Mouse (Mus musculus) neural tube, embryonic 13.5 days (tissue): ENCODE data around the gene Fgfr1op. TPM values are rescaled to one million over a fixed set of nuclear protein-coding genes. Genes with fewer than 3 reads are reported as not detected.

Experiments
- ATAC-seq: fragments of 200-750 bp; cut with Nextera tagmentation; 2 replicates; pipeline ENCODE4 v1.8.0; 2017; ENCODE audit warnings: low read depth, mild to moderate bottlenecking, moderate TSS enrichment, moderate library complexity
- H3K27ac ChIP-seq: fragments of 300-500 bp; sonication (generic); replicated peaks from 2 replicates; pipeline ENCODE4 v1.5.1; 2015; ENCODE audit warnings: moderate library complexity, mild to moderate bottlenecking, inconsistent platforms
- H3K27me3 ChIP-seq: fragments of 300-500 bp; sonication (generic); 2 replicates; pipeline ENCODE4 v1.6.1; 2015; ENCODE audit warnings: mild to moderate bottlenecking, inconsistent platforms
- H3K36me3 ChIP-seq: fragments of 300-500 bp; sonication (generic); 2 replicates; pipeline ENCODE4 v1.6.1; 2015; ENCODE audit warnings: mild to moderate bottlenecking, inconsistent platforms
- H3K4me1 ChIP-seq: fragments of 300-500 bp; sonication (generic); replicated peaks from 2 replicates; pipeline ENCODE4 v1.6.1; 2015; ENCODE audit warnings: inconsistent platforms
- H3K4me2 ChIP-seq: fragments of 300-500 bp; sonication (generic); 2 replicates; pipeline ENCODE4 v1.6.1; 2015; ENCODE audit warnings: inconsistent platforms, mild to moderate bottlenecking, moderate library complexity
- H3K4me3 ChIP-seq: fragments of 300-500 bp; sonication (generic); 2 replicates; pipeline ENCODE4 v1.5.1; 2015; ENCODE audit warnings: mild to moderate bottlenecking, inconsistent platforms
- H3K9ac ChIP-seq: fragments of 300-500 bp; sonication (generic); 2 replicates; pipeline ENCODE4 v1.6.1; 2015; ENCODE audit warnings: moderate library complexity, mild to moderate bottlenecking, inconsistent platforms
- H3K9me3 ChIP-seq: fragments of 300-500 bp; sonication (generic); 2 replicates; pipeline ENCODE4 v1.6.1; 2016; ENCODE audit warnings: inconsistent platforms
- WGBS: fragments of 180-500 bp; shearing (Covaris S2); methylation state at CpG from one replicate; pipeline ENCODE4 v1.1.7; 2015; 5-methylcytosine and 5-hydroxymethylcytosine counted together
- polyA plus RNA-seq: library from polyadenylated mRNA; unstranded; fragments of >200 nt; fragmentation: Nextera tagmentation; extraction: Ambion mirVana; gene quantifications from 2 replicates; pipeline ENCODE4 v1.2.1, GENCODE M21; 2015

Fgfr1op gene
- polyA plus RNA-seq, 1 experiment from 2014 or later, result 28.4 TPM

DNA sequence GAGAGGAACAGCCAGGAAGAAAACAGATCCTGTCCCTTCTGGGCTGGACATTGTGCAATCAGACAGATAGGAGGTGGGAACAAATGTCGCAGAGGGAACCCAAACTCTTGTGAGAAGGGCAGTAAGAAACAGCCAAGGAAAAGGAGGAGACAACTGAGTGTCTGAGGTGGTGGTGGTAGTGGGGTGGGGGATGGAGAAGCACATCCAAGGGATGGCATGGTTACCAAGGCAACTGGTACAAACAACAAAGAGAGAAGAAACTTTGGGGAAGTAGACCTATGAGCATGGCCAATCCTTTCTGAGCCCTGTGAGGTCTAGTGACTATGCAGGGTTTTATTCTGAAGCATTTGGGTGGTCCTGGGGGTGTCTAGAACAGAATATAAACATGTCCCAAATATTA is 49.1 kb downstream of the Fgfr1op start:
- Histone ChIP-seq H3K4me1 (no peaks in the 10 kb centered on the region), H3K4me3 (no peak overlapping the region), H3K9me3 (no peaks in the 10 kb centered on the region), H3K27ac (no peak overlapping the region), H3K4me2 (no peak overlapping the region), H3K27me3 (no peaks in the 10 kb centered on the region), H3K9ac (no peak overlapping the region), H3K36me3 (no peaks in the 10 kb centered on the region)
- WGBS, result 86% methylated on average over 1 of the region's 1 CpGs
- ATAC-seq, result no peak

DNA sequence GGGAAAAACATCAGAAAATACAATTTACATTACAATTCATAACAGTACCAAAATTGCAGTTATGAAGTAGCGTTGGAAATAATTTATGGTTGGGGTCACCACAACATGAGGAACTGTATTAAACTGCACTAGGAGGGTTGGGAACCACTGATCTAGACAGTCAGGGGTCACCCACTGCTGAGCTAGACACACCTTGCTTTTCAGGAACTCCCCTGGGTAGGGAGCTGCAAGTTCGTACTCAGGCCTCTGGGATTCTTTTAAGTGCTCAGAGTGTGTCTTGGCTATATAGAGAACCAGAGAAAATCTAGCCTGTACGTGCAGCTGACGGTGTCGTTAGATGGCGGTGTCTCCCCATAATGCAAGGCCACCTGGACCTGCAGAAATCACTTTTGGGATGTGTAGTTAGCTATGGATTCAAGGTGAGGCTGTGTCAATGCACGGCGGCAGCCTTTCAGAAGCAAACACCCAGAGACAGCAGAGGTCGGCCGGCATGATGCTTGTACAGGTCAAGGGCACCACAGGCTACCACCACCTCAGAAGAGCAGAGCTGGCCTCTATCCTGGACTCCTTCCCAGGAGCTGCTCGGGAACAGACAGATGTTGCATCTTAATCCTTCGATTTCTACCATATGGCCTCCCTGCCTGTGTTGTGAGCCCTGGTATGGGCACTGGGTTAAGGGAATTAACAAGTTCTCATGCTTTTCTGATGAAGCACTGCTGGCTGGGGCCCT is 49.9 kb downstream of the Fgfr1op start:
- WGBS, result 92% methylated on average over 12 of the region's 12 CpGs
- Histone ChIP-seq H3K27ac (no peak overlapping the region), H3K9me3 (no peaks in the 10 kb centered on the region), H3K4me3 (no peak overlapping the region), H3K4me2 (no peak overlapping the region), H3K9ac (no peak overlapping the region), H3K27me3 (no peaks in the 10 kb centered on the region), H3K4me1 (no peaks in the 10 kb centered on the region), H3K36me3 (no peaks in the 10 kb centered on the region)
- no peak for ATAC-seq

DNA sequence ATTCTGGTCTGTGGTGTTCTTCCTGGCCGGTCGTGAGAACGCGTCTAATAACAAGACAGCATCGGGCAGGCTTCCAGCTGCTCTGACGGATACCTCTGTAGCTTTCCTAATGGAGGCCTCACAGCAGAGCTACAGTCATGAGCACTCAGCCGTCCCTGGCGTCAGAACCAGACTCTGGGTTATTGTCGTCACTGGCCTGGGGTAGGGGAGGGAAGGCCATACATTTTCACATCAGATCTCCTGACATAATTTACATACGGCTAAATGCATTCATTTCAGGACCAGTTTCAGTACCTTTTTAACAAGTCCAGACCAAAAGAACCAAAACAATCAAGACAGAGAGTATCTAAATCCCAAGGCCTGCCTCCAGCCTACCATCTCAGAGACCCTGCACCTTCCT is 57.9 kb downstream of the Fgfr1op start:
- H3K27me3 ChIP-seq, result no peaks in the 10 kb centered on the region
- no peaks in the 10 kb centered on the region for H3K36me3 ChIP-seq
- no peak overlapping the region for H3K27ac ChIP-seq
- no peak for ATAC-seq
- no peaks in the 10 kb centered on the region for H3K4me1 ChIP-seq
- WGBS, result 89% methylated on average over 10 of the region's 10 CpGs
- H3K4me2 ChIP-seq, result no peak overlapping the region
- H3K4me3 ChIP-seq, result no peak overlapping the region
- H3K9me3 ChIP-seq, result no peaks in the 10 kb centered on the region
- no peak overlapping the region for H3K9ac ChIP-seq

DNA sequence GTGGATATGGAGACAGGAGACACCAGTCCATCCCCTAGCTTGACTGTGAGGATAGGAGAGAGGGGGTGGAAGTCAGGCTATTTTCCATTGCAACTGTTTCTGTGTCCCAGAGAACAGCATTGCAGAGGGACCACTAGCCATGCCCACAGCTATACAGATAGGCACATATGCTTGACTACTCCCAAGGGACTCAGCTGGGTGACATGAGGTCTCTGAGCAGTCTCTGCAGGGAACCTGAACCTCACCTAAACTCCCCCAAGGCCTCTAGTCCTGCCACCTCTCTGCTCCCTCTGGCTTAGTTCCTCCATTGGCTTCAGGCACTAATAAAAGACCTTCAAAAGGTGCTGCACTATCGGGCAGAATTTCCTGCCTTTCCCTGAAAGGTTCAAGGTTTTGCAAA is 58.8 kb downstream of the Fgfr1op start:
- H3K9ac ChIP-seq, result no peak overlapping the region
- no peaks in the 10 kb centered on the region for H3K27me3 ChIP-seq
- H3K4me2 ChIP-seq, result no peak overlapping the region
- H3K4me3 ChIP-seq, result no peak overlapping the region
- 78% methylated on average over 1 of the region's 1 CpGs for WGBS
- ATAC-seq, result no peak
- no peaks in the 10 kb centered on the region for H3K4me1 ChIP-seq
- H3K36me3 ChIP-seq, result no peaks in the 10 kb centered on the region
- no peaks in the 10 kb centered on the region for H3K9me3 ChIP-seq
- H3K27ac ChIP-seq, result no peak overlapping the region

DNA sequence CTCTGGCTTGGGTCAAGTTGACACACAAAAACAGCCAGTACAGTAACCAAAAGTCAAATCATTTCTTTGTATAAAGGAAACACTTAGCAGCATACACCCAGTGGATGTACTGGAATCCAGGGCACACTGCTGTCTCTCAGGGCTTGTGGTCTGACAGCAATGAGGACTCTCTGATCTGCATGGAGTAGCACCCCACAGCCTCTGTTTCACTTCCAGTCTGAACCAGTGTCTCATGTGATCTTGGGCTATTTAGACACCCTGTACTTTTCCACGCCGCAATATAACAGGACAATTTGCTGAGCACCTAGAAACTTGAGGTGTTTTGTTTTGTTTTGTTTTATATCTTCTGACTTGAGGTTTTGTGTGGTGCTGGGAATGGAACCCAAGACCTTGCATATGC is 59.9 kb downstream of the Fgfr1op start:
- 93% methylated on average over 2 of the region's 2 CpGs for WGBS
- no peaks in the 10 kb centered on the region for H3K36me3 ChIP-seq
- no peaks in the 10 kb centered on the region for H3K9me3 ChIP-seq
- H3K27ac ChIP-seq, result no peak overlapping the region
- H3K4me2 ChIP-seq, result no peak overlapping the region
- no peak overlapping the region for H3K4me3 ChIP-seq
- H3K4me1 ChIP-seq, result no peaks in the 10 kb centered on the region
- no peaks in the 10 kb centered on the region for H3K27me3 ChIP-seq
- H3K9ac ChIP-seq, result no peak overlapping the region
- ATAC-seq, result no peak

DNA sequence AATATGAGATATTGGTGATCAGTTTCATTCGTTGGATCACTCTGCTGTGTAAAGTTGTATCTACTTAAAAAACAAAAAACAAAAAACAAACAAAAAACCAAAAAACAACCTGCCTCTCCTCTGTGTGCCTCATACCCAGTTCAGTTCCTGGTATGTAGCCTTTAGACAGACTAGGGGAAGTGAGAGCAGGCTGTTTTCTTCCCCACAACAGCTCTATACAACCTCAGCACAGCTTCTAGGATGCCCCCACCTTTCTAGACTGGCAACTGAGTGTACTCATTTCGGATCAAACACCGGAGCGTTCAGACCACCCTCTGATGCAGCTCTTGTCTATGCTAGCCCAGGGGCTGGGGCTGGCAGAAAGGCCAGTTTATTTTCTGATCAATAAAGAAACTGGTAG is 60.4 kb downstream of the Fgfr1op start:
- H3K9ac ChIP-seq, result no peak overlapping the region
- H3K4me1 ChIP-seq, result no peaks in the 10 kb centered on the region
- H3K27ac ChIP-seq, result no peak overlapping the region
- no peaks in the 10 kb centered on the region for H3K36me3 ChIP-seq
- no peaks in the 10 kb centered on the region for H3K9me3 ChIP-seq
- ATAC-seq, result no peak
- no peak overlapping the region for H3K4me3 ChIP-seq
- no peaks in the 10 kb centered on the region for H3K27me3 ChIP-seq
- 84% methylated on average over 4 of the region's 4 CpGs for WGBS
- H3K4me2 ChIP-seq, result no peak overlapping the region

DNA sequence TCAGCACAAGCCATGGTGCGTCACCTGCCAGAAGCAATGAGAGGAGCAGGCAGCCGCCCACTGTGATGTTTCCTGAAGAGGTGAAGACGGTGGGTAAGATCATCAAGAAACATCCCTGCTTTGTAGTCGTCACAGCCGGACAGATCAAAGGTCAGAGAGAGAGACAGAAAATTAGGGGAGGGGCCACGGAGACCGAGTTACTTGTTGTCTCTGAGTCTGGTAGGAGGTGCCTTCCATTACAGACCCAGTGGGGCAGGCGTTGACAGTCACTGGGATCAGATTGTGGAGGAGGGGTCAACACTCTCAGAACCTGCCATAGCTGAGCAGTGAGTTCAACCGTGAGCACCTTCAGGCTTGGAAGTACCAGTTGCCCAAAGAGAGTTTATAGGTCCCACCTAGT is 63.3 kb downstream of the Fgfr1op start:
- Histone ChIP-seq H3K9ac (no peak overlapping the region), H3K36me3 (no peaks in the 10 kb centered on the region), H3K9me3 (no peaks in the 10 kb centered on the region), H3K27ac (no peak overlapping the region), H3K27me3 (no peaks in the 10 kb centered on the region), H3K4me2 (no peak overlapping the region), H3K4me1 (no peaks in the 10 kb centered on the region), H3K4me3 (no peak overlapping the region)
- 39% methylated on average over 9 of the region's 9 CpGs for WGBS
- ATAC-seq, result no peak

DNA sequence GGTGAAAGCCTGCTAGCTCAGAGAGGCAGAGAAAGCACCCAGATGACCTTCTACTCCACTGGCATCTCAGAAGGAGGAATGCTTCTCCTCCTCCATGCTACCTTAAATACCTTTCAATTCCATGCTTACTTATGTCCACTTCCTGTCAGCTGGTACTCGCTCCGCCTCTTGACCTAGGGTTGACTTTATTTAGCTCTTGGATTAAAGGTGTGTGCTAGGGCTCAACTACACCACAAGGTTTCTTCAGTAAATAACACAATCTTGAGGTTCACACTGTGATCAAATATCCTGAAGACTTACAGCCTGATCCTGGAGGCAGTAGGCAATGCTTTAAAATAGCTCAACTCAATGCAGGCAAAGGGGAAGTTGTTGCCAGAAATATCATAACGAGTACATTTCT is 64.3 kb downstream of the Fgfr1op start:
- Histone ChIP-seq H3K4me3 (no peak overlapping the region), H3K9ac (no peak overlapping the region), H3K27ac (no peak overlapping the region), H3K27me3 (no peaks in the 10 kb centered on the region), H3K4me2 (no peak overlapping the region), H3K4me1 (no peaks in the 10 kb centered on the region), H3K9me3 (no peaks in the 10 kb centered on the region), H3K36me3 (no peaks in the 10 kb centered on the region)
- ATAC-seq, result no peak
- 90% methylated on average over 3 of the region's 3 CpGs for WGBS

DNA sequence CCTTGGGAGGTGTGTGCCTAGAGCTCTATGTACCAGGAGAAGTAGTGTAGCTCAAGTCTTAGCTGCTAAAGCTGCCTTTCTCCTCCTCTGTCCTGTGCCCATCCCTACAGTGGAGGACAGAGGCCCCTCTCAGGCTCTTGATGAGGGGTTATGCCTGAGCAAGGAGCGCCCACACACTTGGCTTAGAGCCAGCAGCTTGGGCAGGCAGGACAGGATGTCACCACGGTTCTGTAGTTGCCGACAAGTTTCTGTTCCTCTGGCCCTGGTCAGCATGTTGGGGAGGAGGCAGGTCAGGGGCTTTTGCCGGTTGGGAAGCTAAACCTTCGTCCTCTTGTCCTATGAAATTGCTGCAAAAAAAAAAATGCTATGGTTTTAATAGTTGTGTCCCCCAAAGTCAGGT is 66.8 kb downstream of the Fgfr1op start:
- 77% methylated on average over 5 of the region's 5 CpGs for WGBS
- no peak overlapping the region for H3K9ac ChIP-seq
- H3K27me3 ChIP-seq, result no peaks in the 10 kb centered on the region; the same call in 1 of the 2 replicates
- ATAC-seq, result no peak
- no peak overlapping the region for H3K4me2 ChIP-seq
- H3K4me3 ChIP-seq, result no peak overlapping the region
- no peaks in the 10 kb centered on the region for H3K36me3 ChIP-seq
- H3K4me1 ChIP-seq, result no peaks in the 10 kb centered on the region
- no peak overlapping the region for H3K27ac ChIP-seq
- no peaks in the 10 kb centered on the region for H3K9me3 ChIP-seq

DNA sequence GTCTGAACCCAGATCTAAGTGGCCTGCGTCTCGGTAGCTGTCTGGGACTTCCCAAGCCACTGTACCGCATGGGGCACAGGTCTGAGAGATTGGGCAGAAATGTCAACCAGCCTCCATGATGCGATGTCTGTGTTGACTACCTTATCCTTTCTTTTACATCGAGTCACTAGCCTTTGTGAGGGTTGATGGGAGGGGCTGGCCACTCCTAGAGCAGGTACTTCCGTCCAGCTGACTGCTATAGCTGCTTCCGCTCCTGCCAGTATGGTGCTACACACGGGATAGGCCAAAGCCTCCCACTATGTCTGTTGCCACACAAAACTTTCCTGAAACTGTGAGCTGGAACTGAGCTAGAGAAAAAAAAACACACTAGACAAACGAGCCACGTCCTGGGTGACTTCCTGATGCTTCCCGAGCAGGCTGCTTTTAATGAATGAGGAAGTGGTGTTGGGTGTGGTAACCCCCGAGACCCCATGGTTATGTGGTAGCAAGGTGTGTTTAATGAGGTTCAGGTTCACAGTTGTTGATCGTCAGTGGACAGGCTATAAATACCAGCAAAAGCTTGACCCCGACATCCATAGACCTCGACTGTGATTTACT is 68.4 kb downstream of the Fgfr1op start:
- Histone ChIP-seq H3K4me3 (no peak overlapping the region), H3K36me3 (no peaks in the 10 kb centered on the region), H3K9me3 (no peaks in the 10 kb centered on the region), H3K27me3 (no peaks in the 10 kb centered on the region; the same call in 1 of the 2 replicates), H3K9ac (no peak overlapping the region), H3K4me2 (no peak overlapping the region), H3K27ac (no peak overlapping the region), H3K4me1 (no peaks in the 10 kb centered on the region)
- WGBS, result 76% methylated on average over 15 of the region's 15 CpGs
- ATAC-seq, result no peak

DNA sequence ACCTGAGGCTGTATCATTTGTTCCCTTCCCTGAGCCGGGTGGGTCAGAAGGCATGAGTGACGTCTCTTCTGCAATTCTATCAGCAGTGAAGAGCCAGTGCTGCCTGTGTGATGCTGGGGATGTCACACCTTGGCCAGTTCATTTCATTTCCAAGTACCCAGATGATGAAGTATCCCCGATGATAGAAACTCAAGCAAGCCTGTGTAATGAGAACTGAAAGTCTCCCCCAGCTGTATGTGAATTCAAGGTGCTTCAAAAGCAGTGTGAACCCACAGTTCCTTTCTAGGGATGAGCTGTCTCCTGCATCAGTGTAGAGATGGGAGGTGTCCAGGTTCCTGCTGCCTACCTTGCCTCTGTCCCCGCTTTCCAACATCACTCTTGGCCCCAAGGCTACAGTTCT is 69.2 kb downstream of the Fgfr1op start:
- Histone ChIP-seq H3K4me2 (no peak overlapping the region), H3K27me3 (no peaks in the 10 kb centered on the region; the same call in 1 of the 2 replicates), H3K4me3 (no peak overlapping the region), H3K9ac (no peak overlapping the region), H3K9me3 (no peaks in the 10 kb centered on the region), H3K27ac (no peak overlapping the region), H3K4me1 (no peaks in the 10 kb centered on the region), H3K36me3 (no peaks in the 10 kb centered on the region)
- ATAC-seq, result no peak
- 86% methylated on average over 4 of the region's 4 CpGs for whole genome bisulfite sequencing

DNA sequence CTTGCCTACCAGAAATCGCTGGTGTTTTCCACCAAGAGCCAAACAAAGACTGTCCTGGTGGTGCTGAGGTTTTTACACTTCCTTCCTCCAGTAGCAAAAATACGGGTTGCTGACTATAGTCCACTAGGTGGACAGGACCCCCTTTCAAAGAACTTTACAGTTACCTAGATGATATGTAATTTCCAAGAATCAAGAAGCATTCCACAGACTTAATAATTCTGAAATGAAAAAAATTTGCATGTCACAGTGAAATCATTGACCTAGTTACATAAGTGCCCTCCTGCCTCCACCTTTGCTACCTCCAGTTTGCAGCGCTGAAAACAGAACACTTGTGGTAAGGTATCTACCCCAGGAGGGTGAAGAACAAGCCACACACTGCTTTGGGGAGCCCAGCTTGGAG is 70.4 kb downstream of the Fgfr1op start, which contains the start of gene Ccr6:
Ccr6 (plus strand) TSS at position 301 of the 400 bp plus-strand sequence.
- whole genome bisulfite sequencing, result 85% methylated on average over 3 of the region's 3 CpGs
- no peaks in the 10 kb centered on the region; the same call in 1 of the 2 replicates for H3K27me3 ChIP-seq
- no peak within 1 kb of the TSS for H3K4me3 ChIP-seq

More for the DNA sequence above, 70.4 kb downstream of the Fgfr1op start, which contains the start of gene Ccr6:
- Histone ChIP-seq H3K27ac (no peak within 1 kb of the TSS), H3K9ac (no peak within 1 kb of the TSS), H3K36me3 (no peaks in the 10 kb centered on the region), H3K9me3 (no peaks in the 10 kb centered on the region), H3K4me1 (no peaks in the 10 kb centered on the region), H3K4me2 (no peak within 1 kb of the TSS)
- no peak for ATAC-seq
